Mouse (Mus musculus) stomach, embryonic 16.5 days (tissue): ENCODE measurements at regions not wholly inside any gene's neighbourhood (a gene's known extent, or its start where the extent isn't known, plus 50 kb on each side); places are given as distances from the start of the nearest gene placed in this dataset.

Source experiments
- ATAC-seq: fragments of 200-750 bp; cut with Nextera tagmentation; 2 replicates; pipeline ENCODE4 v1.8.0; 2017; ENCODE audit warnings: moderate number of reproducible peaks, moderate TSS enrichment; ENCODE audit not compliant: insufficient read depth, low FRiP score
- H3K27ac ChIP-seq: fragments of 300-500 bp; sonication (generic); 2 replicates; pipeline ENCODE4 v1.5.1; 2014; ENCODE audit warnings: low read length
- H3K27me3 ChIP-seq: fragments of 300-500 bp; sonication (generic); 2 replicates; pipeline ENCODE4 v1.6.1; 2014; ENCODE audit warnings: low read length, control low read depth, mixed read lengths; ENCODE audit not compliant: control insufficient read depth, insufficient read depth
- H3K36me3 ChIP-seq: fragments of 300-500 bp; sonication (generic); 2 replicates; pipeline ENCODE4 v1.6.1; 2014; ENCODE audit warnings: low read length; ENCODE audit not compliant: control insufficient read depth, insufficient read depth
- H3K4me1 ChIP-seq: fragments of 300-500 bp; sonication (generic); 2 replicates; pipeline ENCODE4 v1.6.1; 2014; ENCODE audit warnings: low read length, control low read depth, mixed read lengths; ENCODE audit not compliant: control insufficient read depth, insufficient read depth
- H3K4me2 ChIP-seq: fragments of 300-500 bp; sonication (generic); 2 replicates; pipeline ENCODE4 v1.6.1; 2014; ENCODE audit warnings: low read depth, low read length, mixed read lengths
- H3K4me3 ChIP-seq: fragments of 300-500 bp; sonication (generic); replicated peaks from 2 replicates; pipeline ENCODE4 v1.5.1; 2014; ENCODE audit warnings: mild to moderate bottlenecking, low read length
- H3K9ac ChIP-seq: fragments of 300-500 bp; sonication (generic); 2 replicates; pipeline ENCODE4 v1.6.1; 2014; ENCODE audit warnings: low read length
- H3K9me3 ChIP-seq: fragments of 300-500 bp; sonication (generic); replicated peaks from 2 replicates; pipeline ENCODE4 v1.6.1; 2016; ENCODE audit warnings: low read length, control low read depth; ENCODE audit not compliant: control insufficient read depth
- WGBS: fragments of 180-500 bp; shearing (Covaris S2); extraction: QIAGEN DNeasy Blood & Tissue Kit; methylation state at CpG from one replicate; pipeline ENCODE4 v1.1.7; 2014; 5-methylcytosine and 5-hydroxymethylcytosine counted together

GRCm38 (mm10) chr8:10781860-10782259 lies 226.4 kb downstream of the Irs2 start:
- no peaks in the 10 kb centered on the region for H3K9me3 ChIP-seq
- no peak overlapping the region for H3K4me3 ChIP-seq
- H3K4me2 ChIP-seq = no peak overlapping the region
- H3K36me3 ChIP-seq = no peaks in the 10 kb centered on the region
- 87% methylated on average over 6 of the region's 6 CpGs for WGBS
- H3K4me1 ChIP-seq = no peaks in the 10 kb centered on the region
- no peak for ATAC-seq
- no peak overlapping the region for H3K27ac ChIP-seq
- H3K27me3 ChIP-seq = no peaks in the 10 kb centered on the region
- no peak overlapping the region for H3K9ac ChIP-seq

- no peak overlapping the region for H3K27ac ChIP-seq
- no peaks in the 10 kb centered on the region for H3K36me3 ChIP-seq
- no peak overlapping the region for H3K9ac ChIP-seq
- H3K4me2 ChIP-seq = no peak overlapping the region
- no peak overlapping the region for H3K4me3 ChIP-seq
- H3K27me3 ChIP-seq = no peaks in the 10 kb centered on the region
- H3K4me1 ChIP-seq = no peaks in the 10 kb centered on the region
- 87% methylated on average over 7 of the region's 7 CpGs for WGBS
- no peak for ATAC-seq
- H3K9me3 ChIP-seq = no peaks in the 10 kb centered on the region
Observed at GRCm38 (mm10) chr8:10779636-10780035, 228.6 kb downstream of the Irs2 start.

DNA sequence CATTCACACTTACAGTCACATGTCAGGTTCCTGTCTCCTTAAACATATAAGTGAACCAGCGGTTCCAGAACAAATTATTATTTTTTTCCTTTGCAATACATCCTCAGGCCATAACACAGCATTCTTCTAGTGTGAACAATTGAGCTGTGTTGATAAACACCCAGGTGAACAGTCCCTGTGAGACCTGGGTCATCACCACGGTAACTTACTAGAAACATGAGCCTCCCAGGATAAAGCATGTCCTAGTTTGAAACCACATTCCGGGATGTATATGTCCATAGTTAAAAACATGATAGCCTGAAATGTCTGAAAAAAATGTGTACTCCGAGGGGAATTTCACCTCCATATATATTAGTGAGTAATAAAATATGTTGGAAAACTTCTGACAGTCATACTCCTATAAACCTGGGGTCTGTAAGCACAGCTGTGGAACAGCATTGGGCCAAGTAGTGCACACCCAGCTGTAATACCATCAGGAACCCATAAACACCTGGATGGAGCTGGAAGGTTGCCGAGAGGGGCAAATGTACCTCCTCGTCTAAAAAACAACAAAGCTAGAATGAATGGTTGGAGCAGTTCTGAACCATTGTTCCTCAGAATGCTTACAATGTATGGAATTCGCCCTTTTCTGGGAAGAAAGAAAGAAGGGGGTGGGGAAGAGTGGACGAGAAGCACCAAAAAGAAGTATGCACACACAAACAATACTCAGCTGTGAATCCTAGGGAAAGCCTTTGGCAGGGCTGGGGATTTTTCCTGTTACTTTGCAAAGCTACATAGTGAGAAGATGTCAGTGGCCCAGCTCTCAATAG lies 232.9 kb downstream of the Irs2 start:
- Histone ChIP-seq H3K27ac (no peak overlapping the region), H3K4me1 (no peaks in the 10 kb centered on the region), H3K9ac (no peak overlapping the region), H3K4me2 (no peak overlapping the region), H3K4me3 (no peak overlapping the region), H3K36me3 (no peaks in the 10 kb centered on the region), H3K27me3 (no peaks in the 10 kb centered on the region), H3K9me3 (no peaks in the 10 kb centered on the region)
- WGBS = 56% methylated on average over 8 of the region's 8 CpGs
- no peak for ATAC-seq

DNA sequence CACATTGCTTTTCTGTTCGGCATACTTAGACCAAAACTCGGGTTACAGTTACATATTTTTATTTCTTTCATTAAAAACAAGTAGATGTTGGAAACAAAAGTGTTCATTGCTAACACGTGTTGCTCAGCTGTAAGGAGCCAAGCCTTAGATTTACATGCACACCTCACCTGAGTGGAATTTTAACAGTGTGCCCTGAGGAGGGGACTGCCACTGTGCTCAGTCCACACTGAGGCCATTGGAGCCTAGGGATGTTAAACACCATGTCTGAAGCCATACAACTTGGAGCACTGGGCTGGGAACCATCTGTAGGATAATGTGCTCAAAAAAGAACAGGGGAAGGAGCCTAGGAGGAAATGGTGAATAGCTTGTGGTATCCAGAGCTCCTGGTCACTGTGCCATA lies 233.5 kb downstream of the Irs2 start:
- Histone ChIP-seq H3K27ac (no peak overlapping the region), H3K27me3 (no peaks in the 10 kb centered on the region), H3K9me3 (no peaks in the 10 kb centered on the region), H3K4me2 (no peak overlapping the region), H3K9ac (no peak overlapping the region), H3K4me3 (no peak overlapping the region), H3K36me3 (no peaks in the 10 kb centered on the region), H3K4me1 (no peaks in the 10 kb centered on the region)
- ATAC-seq = no peak
- 85% methylated on average over 3 of the region's 3 CpGs for WGBS

GRCm38 (mm10) chr8:10768181-10768580 lies 240.1 kb downstream of the Irs2 start:
- Histone ChIP-seq H3K9me3 (no peaks in the 10 kb centered on the region), H3K36me3 (no peaks in the 10 kb centered on the region), H3K27me3 (no peaks in the 10 kb centered on the region), H3K4me3 (no peak overlapping the region), H3K4me2 (no peak overlapping the region), H3K4me1 (no peaks in the 10 kb centered on the region), H3K9ac (no peak overlapping the region), H3K27ac (no peak overlapping the region)
- WGBS = 75% methylated on average over 4 of the region's 4 CpGs
- ATAC-seq = no peak

DNA sequence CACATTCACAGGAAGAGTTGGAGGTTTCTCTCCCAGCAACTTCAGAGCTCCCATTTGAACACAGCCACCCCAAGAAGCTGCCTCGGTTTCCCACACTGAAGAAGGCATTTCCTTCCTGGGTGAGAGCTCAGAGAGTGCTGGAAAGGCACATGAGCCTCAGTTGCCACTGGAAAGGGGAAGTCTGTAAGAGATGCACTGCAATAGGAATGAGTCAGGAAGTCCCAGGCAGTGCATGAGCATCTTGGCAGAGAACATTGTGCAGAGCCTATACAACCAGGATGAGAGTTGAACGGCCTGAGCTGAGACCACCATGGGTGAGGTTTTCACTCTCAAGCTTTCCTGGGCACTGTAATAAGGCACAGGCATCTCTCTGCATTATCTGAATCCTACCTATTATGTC lies 244.4 kb downstream of the Irs2 start:
- no peak for ATAC-seq
- 83% methylated on average over 2 of the region's 2 CpGs for WGBS
- Histone ChIP-seq H3K4me2 (no peak overlapping the region), H3K9me3 (no peaks in the 10 kb centered on the region), H3K4me3 (no peak overlapping the region), H3K36me3 (no peaks in the 10 kb centered on the region), H3K27me3 (no peaks in the 10 kb centered on the region), H3K27ac (no peak overlapping the region), H3K9ac (no peak overlapping the region), H3K4me1 (peaks cover 19% of the 10 kb centered on the region)

- no peaks in the 10 kb centered on the region for H3K36me3 ChIP-seq
- H3K4me3 ChIP-seq = no peak overlapping the region
- no peak overlapping the region for H3K9ac ChIP-seq
- H3K4me2 ChIP-seq = peak overlapping the region; percentile 10; the same call in 1 of the 2 replicates
- ATAC-seq = no peak
- no peaks in the 10 kb centered on the region for H3K27me3 ChIP-seq
- H3K4me1 ChIP-seq = peaks cover 19% of the 10 kb centered on the region
- H3K27ac ChIP-seq = peak overlapping the region; percentile 83
- WGBS = 48% methylated on average over 11 of the region's 11 CpGs
- H3K9me3 ChIP-seq = no peaks in the 10 kb centered on the region
Observed at GRCm38 (mm10) chr8:10761694-10762305, 246.5 kb downstream of the Irs2 start.

DNA sequence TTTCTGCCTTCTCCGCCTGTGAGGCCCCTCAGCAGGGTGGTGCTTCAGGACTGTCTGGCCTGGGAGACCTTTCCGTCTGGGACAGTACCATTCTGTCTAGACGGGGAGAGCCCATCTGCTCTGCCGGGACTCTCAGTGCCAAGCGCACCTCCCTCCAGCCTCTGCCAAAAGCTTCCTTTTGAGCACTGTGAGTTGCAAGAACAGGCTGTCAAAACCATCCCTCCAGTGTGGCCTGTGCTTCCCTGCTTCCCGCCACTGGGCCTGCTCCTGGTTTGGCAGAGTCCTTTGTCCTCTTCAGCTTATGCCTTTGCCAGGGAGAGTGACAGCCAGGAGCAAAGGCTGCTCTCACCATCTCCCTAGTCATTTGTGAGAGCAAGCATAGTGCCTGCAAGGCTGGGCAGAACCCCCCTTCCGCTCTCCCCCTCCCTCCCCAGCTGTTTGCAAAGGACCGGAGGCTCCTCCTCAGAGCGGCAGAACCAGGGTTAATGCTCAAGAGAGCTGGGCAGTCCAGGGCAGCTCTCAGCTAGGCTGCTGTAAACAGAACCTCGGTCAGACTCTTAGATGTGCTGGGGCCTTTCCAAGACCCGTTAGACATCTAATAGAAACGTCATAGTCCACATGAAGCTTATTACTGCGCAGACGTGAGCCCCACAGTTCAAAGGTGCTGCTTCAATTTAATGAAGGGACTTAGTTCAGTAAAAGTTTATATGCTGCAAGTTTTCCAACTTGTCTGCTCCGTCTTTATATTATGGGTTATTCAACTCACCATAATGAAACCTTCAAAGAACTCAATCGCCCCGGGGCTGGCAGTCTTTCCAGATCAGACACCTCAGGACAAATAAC lies 247.2 kb downstream of the Irs2 start:
- 9% methylated on average over 17 of the region's 17 CpGs for WGBS
- H3K4me2 ChIP-seq = peak overlapping the region; percentile 10; the same call in 1 of the 2 replicates
- peak overlapping the region; percentile 13; the same call in 1 of the 2 replicates for H3K9ac ChIP-seq

GRCm38 (mm10) chr8:10760231-10760630 lies 248.0 kb downstream of the Irs2 start:
- Histone ChIP-seq H3K4me3 (no peak overlapping the region), H3K4me1 (peaks cover 19% of the 10 kb centered on the region), H3K9me3 (no peaks in the 10 kb centered on the region), H3K9ac (no peak overlapping the region), H3K27ac (peak overlapping the region; percentile 83), H3K4me2 (no peak overlapping the region), H3K36me3 (no peaks in the 10 kb centered on the region), H3K27me3 (no peaks in the 10 kb centered on the region)
- 38% methylated on average over 6 of the region's 6 CpGs for WGBS
- no peak for ATAC-seq

More for the DNA sequence above, 247.2 kb downstream of the Irs2 start:
- ATAC-seq = peak; percentile 91
- Histone ChIP-seq H3K4me1 (peaks cover 19% of the 10 kb centered on the region), H3K27ac (peak overlapping the region; percentile 83), H3K36me3 (no peaks in the 10 kb centered on the region), H3K9me3 (no peaks in the 10 kb centered on the region), H3K4me3 (no peak overlapping the region), H3K27me3 (no peaks in the 10 kb centered on the region)
